Mouse (Mus musculus): ENCODE measurements around the gene Adgrl1. TPM values are rescaled to one million over a fixed set of nuclear protein-coding genes. Genes with fewer than 3 reads are reported as not detected.
A peak's percentile ranks its signal among the peaks of the same experiment; 100 is the strongest.

Adgrl1 gene
- total RNA-seq, 2 experiments from 2014 or later: 103 to 109 TPM

DNA sequence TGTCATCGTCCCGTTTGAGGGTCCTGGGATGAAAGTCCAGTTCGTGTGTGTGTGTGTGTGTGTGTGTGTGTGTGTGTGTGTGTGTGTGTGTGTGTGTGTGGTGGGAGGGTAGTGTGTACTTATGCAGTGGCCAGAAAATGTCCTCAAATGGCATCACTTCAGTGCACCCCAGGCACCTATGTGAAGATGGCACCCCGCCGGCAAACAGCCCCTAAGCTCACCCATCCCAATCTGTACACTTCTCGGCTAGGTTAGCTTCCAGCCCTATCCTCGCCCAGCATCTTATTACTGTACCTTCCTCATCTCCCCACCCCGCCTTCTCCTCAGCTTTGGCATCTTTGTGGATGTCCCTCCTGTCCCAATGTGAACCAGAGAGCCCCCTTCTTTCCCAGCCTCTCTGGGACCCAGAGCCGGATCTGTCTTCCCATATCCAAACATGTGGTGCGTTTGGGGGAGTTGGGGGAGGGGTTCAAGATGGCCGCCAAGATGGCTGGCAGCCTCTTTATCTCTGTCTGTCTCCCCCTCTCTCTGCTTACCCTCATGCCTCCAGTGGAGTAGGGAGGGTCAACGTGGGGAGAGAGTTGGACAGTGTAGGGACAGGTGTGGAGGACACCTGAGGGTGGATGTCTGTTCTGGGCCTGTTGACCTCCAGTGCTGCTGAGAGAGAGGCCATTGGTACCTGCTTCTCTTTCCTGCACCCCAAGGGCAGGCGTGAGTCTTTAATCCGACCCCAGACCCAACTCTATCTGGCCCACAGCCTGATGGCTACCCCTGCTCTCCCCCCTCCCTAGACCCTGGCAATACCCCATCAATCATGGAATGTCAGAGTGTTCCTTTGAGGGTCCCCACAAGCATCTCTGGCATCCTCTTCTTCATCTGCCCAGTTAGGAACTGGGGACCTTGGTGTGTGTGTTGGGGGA, 1.9 kb downstream of the Adgrl1 start:
- DNase-seq (ENCODE audit: low spot score in 2 of 2): no peak

DNA sequence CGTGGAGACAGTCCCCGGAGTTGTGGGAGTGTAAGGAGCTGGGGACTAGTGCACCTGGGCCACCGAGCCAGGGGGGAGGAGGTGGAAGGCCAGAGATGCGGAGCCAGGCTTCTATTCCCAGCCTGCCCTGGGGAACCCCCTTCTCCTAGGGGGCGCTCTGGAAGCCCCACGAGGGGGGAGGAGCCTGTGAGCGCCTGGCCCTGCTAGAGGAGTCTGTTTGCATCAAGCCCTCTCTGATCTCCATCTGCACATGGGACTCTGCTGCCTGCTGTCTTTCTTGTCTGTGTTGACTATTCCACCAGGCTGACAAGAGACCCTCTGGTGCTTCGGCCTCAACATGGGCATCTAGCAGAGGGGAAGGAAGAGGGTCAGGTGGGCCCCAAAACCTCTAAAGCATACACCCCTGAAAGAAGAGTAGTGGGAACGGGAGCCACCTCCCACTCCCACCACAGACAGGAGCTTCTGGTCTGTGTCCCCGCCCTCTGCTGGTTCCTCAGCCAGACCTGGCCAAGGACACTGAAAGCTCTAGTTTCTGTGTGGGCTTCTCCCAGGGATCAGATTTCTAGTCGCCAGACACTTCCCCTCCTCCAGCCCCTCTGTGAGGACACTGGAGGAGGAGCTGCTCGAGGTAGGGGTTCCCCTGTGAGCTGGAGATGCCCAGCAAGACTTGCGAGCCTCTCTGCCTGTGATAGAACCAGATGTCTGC, 3.2 kb downstream of the Adgrl1 start:
- no peak for DNase-seq (ENCODE audit: low spot score in 2 of 2)

DNA sequence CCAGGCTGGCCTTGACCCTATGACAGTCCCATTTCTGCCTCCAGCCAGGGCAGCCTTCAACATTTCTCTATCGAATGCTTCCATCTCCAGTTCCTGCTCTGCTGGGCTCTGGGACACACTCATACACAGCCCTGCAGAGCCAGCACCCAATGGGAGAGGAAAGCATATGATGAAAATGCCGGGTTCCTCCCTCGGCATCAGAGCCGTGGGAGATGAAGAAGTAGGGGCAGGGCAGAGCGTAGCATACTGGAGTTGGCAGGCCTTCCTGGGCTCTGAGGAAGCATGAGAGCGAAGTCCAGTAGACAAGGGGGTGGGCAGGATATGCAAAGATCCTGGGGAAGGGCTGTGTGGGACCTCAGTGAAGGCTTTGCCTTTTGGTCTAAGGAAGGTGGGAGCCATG, 8.7 kb downstream of the Adgrl1 start:
- no peak for DNase-seq (ENCODE audit: low spot score in 2 of 2)

- no peak for DNase-seq (ENCODE audit: low spot score in 2 of 2)
Observed at GRCm38 (mm10) chr8:83909311-83909710, 9.4 kb downstream of the Adgrl1 start.

- DNase-seq (ENCODE audit: low spot score in 2 of 2): no peak
Observed at GRCm38 (mm10) chr8:83911809-83912731, 12.2 kb downstream of the Adgrl1 start.

- DNase-seq (ENCODE audit: low spot score in 2 of 2): no peak
Observed at GRCm38 (mm10) chr8:83914232-83914631, 14.3 kb downstream of the Adgrl1 start.

GRCm38 (mm10) chr8:83914860-83915259, 15.0 kb downstream of the Adgrl1 start:
- DNase-seq (ENCODE audit: low spot score in 2 of 2): no peak

DNA sequence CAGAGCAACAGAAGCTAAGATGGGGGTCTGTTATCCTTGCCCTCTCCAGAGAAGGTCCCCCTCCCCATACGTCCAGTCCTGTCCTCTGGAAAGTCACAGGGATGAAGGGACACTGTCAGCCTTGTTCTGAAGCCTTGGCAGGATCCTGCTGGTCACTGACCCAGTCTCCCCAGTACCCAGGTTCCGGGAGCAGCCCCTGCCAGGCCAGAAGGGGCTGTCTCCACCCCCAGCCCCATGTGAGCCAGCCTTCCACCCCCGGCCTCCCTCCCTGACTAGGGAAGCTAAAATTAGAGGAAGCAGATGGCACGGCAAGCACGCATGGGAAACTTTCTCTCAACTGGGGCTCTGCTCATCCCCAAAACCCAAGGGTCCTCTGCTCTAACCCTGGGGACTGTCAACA, 16.1 kb downstream of the Adgrl1 start:
- no peak for DNase-seq (ENCODE audit: low spot score in 2 of 2)

GRCm38 (mm10) chr8:83917566-83917965, 17.7 kb downstream of the Adgrl1 start:
- no peak for DNase-seq (ENCODE audit: low spot score in 2 of 2)

DNA sequence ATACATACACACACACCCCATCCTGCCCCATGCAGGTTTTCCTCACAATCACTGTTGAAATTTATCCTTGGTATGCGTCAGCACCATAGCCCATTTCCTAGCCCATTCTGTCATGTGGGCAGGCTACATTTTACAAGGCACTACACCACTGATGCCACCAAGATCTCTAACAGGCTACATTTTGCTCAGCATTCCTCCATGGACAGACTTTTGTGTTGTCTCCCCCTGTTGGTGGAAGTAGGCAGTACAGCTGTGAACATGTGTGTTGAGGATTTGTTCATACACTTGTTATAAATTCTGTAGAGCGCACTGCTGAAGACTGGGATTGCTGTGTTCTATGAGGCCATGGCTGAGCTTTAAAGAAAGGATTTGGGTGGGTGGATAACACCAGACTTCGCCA, 21.7 kb downstream of the Adgrl1 start:
- peak; percentile 57 to 75 for DNase-seq (ENCODE audit: low spot score in 2 of 2)

- DNase-seq (ENCODE audit: low spot score in 2 of 2): no peak
Observed at GRCm38 (mm10) chr8:83922727-83923126, 22.8 kb downstream of the Adgrl1 start.

DNA sequence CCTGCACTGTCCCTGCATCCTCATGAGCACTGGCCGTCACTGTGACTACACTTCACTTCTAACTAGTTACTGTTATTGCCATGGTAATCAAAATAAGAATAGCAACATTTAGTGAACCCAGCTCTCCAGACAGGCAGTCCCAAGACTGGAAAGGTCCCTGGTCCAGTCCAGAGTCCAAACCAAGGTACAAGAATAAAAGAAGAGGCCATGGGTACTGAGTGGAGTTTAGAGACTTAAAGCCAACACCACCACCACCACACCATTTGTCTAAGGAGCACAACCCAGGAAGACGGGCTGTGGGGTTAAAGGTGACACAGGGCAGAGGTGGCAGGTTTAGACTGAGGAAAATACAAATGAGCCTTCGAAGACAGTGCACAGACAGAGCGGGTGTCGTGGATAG, 24.7 kb downstream of the Adgrl1 start:
- no peak for DNase-seq (ENCODE audit: low spot score in 2 of 2)

- DNase-seq (ENCODE audit: low spot score in 2 of 2): peak in 1 of 2 experiments; percentile 40
Observed at GRCm38 (mm10) chr8:83926266-83926665, 26.4 kb downstream of the Adgrl1 start.

GRCm38 (mm10) chr8:83934222-83934621, 34.3 kb downstream of the Adgrl1 start:
- DNase-seq (ENCODE audit: low spot score in 2 of 2): no peak

GRCm38 (mm10) chr8:83934994-83935393, 35.1 kb downstream of the Adgrl1 start:
- no peak for DNase-seq (ENCODE audit: low spot score in 2 of 2)

GRCm38 (mm10) chr8:83935435-83935834, 35.5 kb downstream of the Adgrl1 start:
- DNase-seq (ENCODE audit: low spot score in 2 of 2): no peak

DNA sequence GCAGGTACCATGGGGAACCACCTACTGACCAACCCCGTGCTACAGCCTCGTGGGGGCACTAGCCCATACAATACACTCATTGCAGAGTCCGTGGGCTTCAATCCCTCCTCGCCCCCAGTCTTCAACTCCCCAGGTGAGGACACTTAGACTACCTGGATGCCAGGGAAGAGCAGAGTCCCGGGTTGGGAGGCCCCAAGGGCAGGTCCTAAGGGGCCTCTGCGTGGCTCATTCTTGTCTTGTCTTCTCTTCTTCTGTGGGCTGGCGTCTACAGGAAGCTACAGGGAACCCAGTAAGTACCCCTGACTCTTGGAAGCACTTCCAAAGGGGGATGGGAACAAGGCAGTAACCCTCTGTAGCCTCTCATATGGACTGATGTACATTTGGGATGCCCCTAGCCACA, 37.7 kb downstream of the Adgrl1 start:
- no peak for DNase-seq (ENCODE audit: low spot score in 2 of 2)

DNA sequence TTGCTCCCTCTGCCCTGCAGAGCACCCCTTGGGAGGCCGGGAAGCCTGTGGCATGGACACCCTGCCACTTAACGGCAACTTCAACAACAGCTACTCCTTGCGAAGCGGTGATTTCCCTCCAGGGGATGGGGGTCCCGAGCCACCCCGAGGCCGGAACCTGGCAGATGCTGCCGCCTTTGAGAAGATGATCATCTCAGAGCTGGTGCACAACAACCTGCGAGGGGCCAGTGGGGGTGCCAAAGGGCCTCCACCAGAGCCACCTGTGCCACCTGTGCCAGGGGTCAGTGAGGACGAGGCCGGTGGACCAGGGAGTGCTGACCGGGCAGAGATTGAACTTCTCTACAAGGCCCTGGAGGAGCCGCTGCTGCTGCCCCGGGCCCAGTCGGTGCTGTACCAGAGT, 38.4 kb downstream of the Adgrl1 start:
- DNase-seq (ENCODE audit: low spot score in 2 of 2): no peak

DNA sequence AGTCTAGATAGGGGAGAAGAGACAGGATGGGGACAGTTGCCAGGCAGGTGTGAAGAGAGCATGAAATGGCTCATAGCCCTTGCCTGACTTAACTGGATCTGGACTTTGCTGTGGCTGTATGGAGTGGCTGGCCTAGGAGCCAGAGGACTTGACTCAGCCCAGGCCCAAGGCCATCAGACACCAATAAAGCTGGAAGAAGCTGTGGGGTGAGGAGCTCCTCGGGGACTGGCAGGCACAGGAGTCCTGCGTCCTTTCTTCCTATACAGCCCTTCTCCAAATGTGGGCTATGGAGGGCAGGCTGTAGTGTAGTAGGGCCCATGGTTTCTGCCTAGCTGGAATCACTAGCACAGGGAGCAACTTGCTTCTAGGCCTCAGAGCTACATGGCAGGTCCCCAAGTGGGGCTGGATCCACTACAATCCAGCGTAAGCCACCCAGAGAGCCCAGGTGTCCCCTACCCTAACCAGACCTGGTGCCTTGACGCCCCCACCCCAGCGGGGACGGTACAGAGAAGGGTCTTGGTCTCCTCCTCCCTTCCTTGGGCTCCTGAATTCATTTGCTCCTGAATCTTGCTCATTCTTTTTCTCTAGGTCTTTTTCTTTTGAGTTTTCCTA, 41.3 kb downstream of the Adgrl1 start:
- no peak for DNase-seq (ENCODE audit: low spot score in 2 of 2)

GRCm38 (mm10) chr8:83942446-83942845, 42.5 kb downstream of the Adgrl1 start:
- DNase-seq (ENCODE audit: low spot score in 2 of 2): no peak

DNA sequence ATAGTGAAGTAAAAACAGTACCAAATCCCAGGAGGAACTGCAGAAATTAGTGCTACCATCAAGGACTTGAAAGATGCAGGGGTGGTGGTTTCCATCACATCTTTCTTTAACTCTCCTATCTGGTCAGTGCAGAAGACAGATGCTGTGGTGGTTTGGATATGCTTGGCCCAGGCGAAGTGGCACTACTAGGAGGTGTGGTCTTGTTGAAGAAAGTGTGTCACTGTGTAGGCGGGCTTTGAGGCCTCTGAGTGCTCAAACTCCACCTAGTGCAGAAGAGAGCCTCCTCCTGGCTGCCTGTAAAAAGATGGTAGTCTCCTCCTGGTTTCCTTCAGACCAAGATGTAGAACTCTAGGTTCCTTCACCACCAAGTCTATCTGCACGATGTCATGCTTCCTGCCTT, 45.6 kb downstream of the Adgrl1 start:
- DNase-seq (ENCODE audit: low spot score in 2 of 2): no peak

Data from adrenal gland, postnatal 4 days (tissue).